Mouse (Mus musculus) intestine, postnatal 0 days (tissue): ENCODE data around the gene Bex4. TPM values are rescaled to one million over a fixed set of nuclear protein-coding genes. Genes with fewer than 3 reads are reported as not detected.
"Not testable (repeated sequence)": the region's sequence is repeated elsewhere in the genome, so short reads cannot be mapped to it uniquely, and the experiment has no call there.

Experiments
- ATAC-seq: fragments of 200-750 bp; cut with Nextera tagmentation; 2 replicates; pipeline ENCODE4 v1.8.0; 2017; ENCODE audit warnings: mild to moderate bottlenecking, moderate TSS enrichment, moderate library complexity
- H3K27ac ChIP-seq: fragments of 300-500 bp; sonication (generic); 2 replicates; pipeline ENCODE4 v1.5.1; 2014; ENCODE audit warnings: mild to moderate bottlenecking, low read depth, low read length, moderate library complexity
- H3K27me3 ChIP-seq: fragments of 300-500 bp; sonication (generic); replicated peaks from 2 replicates; pipeline ENCODE4 v1.6.1; 2014; ENCODE audit warnings: low read length, mixed read lengths; ENCODE audit not compliant: control insufficient read depth, insufficient read depth
- H3K36me3 ChIP-seq: fragments of 300-500 bp; sonication (generic); 2 replicates; pipeline ENCODE4 v1.6.1; 2014; ENCODE audit warnings: mild to moderate bottlenecking, moderate library complexity; ENCODE audit not compliant: control insufficient read depth, insufficient read depth
- H3K4me1 ChIP-seq: fragments of 300-500 bp; sonication (generic); replicated peaks from 2 replicates; pipeline ENCODE4 v1.6.1; 2014; ENCODE audit warnings: antibody characterized with exemption, low read length, mixed read lengths; ENCODE audit not compliant: control insufficient read depth, insufficient read depth
- H3K4me2 ChIP-seq: fragments of 300-500 bp; sonication (generic); replicated peaks from 2 replicates; pipeline ENCODE4 v1.6.1; 2014; ENCODE audit warnings: low read depth, mild to moderate bottlenecking, moderate library complexity
- H3K4me3 ChIP-seq: fragments of 300-500 bp; sonication (generic); 2 replicates; pipeline ENCODE4 v1.5.1; 2014; ENCODE audit warnings: low read depth, low read length
- H3K9ac ChIP-seq: fragments of 300-500 bp; sonication (generic); 2 replicates; pipeline ENCODE4 v1.6.1; 2014; ENCODE audit warnings: mild to moderate bottlenecking, low read depth, low read length
- H3K9me3 ChIP-seq: fragments of 300-500 bp; sonication (generic); 2 replicates; pipeline ENCODE4 v1.6.1; 2016; ENCODE audit warnings: mixed run types; ENCODE audit not compliant: control insufficient read depth
- CTCF ChIP-seq: sonication (generic); IDR thresholded peaks from 2 replicates; pipeline ENCODE4 v1.5.1; 2016; ENCODE audit warnings: low read depth, mild to moderate bottlenecking, control low read depth, antibody characterized with exemption, moderate library complexity
- WGBS: fragments of 180-500 bp; shearing (Covaris S2); extraction: QIAGEN DNeasy Blood & Tissue Kit; methylation state at CpG from one replicate; pipeline ENCODE4 v1.1.7; 2014; 5-methylcytosine and 5-hydroxymethylcytosine counted together
- polyA plus RNA-seq: library from polyadenylated mRNA; unstranded; fragments of >200 nt; fragmentation: Nextera tagmentation; extraction: Ambion mirVana; gene quantifications from 2 replicates; pipeline ENCODE4 v1.2.1, GENCODE M21; 2015

The Bex4 gene
- polyA plus RNA-seq = 235 and 294 TPM in 2 replicates

GRCm38 (mm10) chrX:136138827-136139639 is at the start of gene Bex4:
Gene Bex4 (plus strand): TSS chrX:136138996.
- Histone ChIP-seq H3K4me3 (peak within 1 kb of the TSS; percentile 25), H3K4me2 (peak within 1 kb of the TSS; percentile 58)
- H3K9me3 ChIP-seq, H3K9ac ChIP-seq, H3K27ac ChIP-seq, H3K36me3 ChIP-seq, H3K4me1 ChIP-seq, H3K27me3 ChIP-seq: not testable (repeated sequence)
- 34% methylated on average over 11 of the region's 64 CpGs for WGBS
- peak; percentile 70 for ATAC-seq

GRCm38 (mm10) chrX:136092497-136093279 is 46.1 kb upstream of the Bex4 start:
- Histone ChIP-seq H3K27ac (no peak overlapping the region), H3K9me3 (no peaks in the 10 kb centered on the region), H3K27me3 (no peaks in the 10 kb centered on the region), H3K4me3 (no peak overlapping the region), H3K4me2 (no peak overlapping the region), H3K9ac (no peak overlapping the region), H3K36me3 (no peaks in the 10 kb centered on the region), H3K4me1 (no peaks in the 10 kb centered on the region)
- ATAC-seq = no peak
- no peak for TF ChIP-seq CTCF
- WGBS = 17% methylated on average over 2 of the region's 2 CpGs

- Histone ChIP-seq H3K4me2 (no peak overlapping the region), H3K27ac (no peak overlapping the region), H3K4me3 (no peak overlapping the region), H3K36me3 (no peaks in the 10 kb centered on the region), H3K9ac (no peak overlapping the region), H3K4me1 (no peaks in the 10 kb centered on the region), H3K9me3 (no peaks in the 10 kb centered on the region), H3K27me3 (no peaks in the 10 kb centered on the region)
- no peak for TF ChIP-seq CTCF
- ATAC-seq = no peak
- WGBS = 23% methylated on average over 2 of the region's 2 CpGs
Measured at GRCm38 (mm10) chrX:136094421-136094820, 44.4 kb upstream of the Bex4 start.

GRCm38 (mm10) chrX:136104046-136104723 is 34.6 kb upstream of the Bex4 start:
- H3K4me3 ChIP-seq = no peak overlapping the region
- H3K36me3 ChIP-seq = no peaks in the 10 kb centered on the region
- H3K9me3 ChIP-seq = no peaks in the 10 kb centered on the region
- H3K4me2 ChIP-seq = no peak overlapping the region
- no peak for TF ChIP-seq CTCF
- no peak overlapping the region for H3K27ac ChIP-seq
- no peaks in the 10 kb centered on the region for H3K4me1 ChIP-seq
- WGBS = 65% methylated on average over 4 of the region's 4 CpGs
- ATAC-seq = no peak
- no peak overlapping the region for H3K9ac ChIP-seq
- H3K27me3 ChIP-seq = no peaks in the 10 kb centered on the region

GRCm38 (mm10) chrX:136104724-136105088 is 34.1 kb upstream of the Bex4 start:
- H3K4me1 ChIP-seq = no peaks in the 10 kb centered on the region
- no peak for ATAC-seq
- H3K9ac ChIP-seq = no peak overlapping the region
- no peaks in the 10 kb centered on the region for H3K9me3 ChIP-seq
- H3K4me3 ChIP-seq = no peak overlapping the region
- H3K4me2 ChIP-seq = no peak overlapping the region
- H3K27ac ChIP-seq = no peak overlapping the region
- WGBS = 68% methylated on average over 3 of the region's 3 CpGs
- TF ChIP-seq CTCF = no peak
- no peaks in the 10 kb centered on the region for H3K36me3 ChIP-seq
- H3K27me3 ChIP-seq = no peaks in the 10 kb centered on the region

GRCm38 (mm10) chrX:136107942-136108341 is 30.9 kb upstream of the Bex4 start:
- no peaks in the 10 kb centered on the region for H3K27me3 ChIP-seq
- H3K4me1 ChIP-seq = no peaks in the 10 kb centered on the region
- H3K9ac ChIP-seq = no peak overlapping the region
- no peak overlapping the region for H3K27ac ChIP-seq
- H3K9me3 ChIP-seq = no peaks in the 10 kb centered on the region
- no peaks in the 10 kb centered on the region for H3K36me3 ChIP-seq
- H3K4me3 ChIP-seq = no peak overlapping the region
- H3K4me2 ChIP-seq = no peak overlapping the region
- no peak for ATAC-seq
- WGBS = 41% methylated on average over 6 of the region's 6 CpGs
- peak; percentile 70 for TF ChIP-seq CTCF
